Mouse (Mus musculus) stomach, postnatal 0 days (tissue): ENCODE results near the gene Rpain. TPM values are rescaled to one million over a fixed set of nuclear protein-coding genes. Genes with fewer than 3 reads are reported as not detected.

Experiments
- ATAC-seq: fragments of 200-750 bp; cut with Nextera tagmentation; 2 replicates; pipeline ENCODE4 v1.8.0; 2017; ENCODE audit not compliant: low FRiP score, low TSS enrichment
- DNase-seq: peaks from one replicate; pipeline ENCODE4 v3.0.0-alpha.2; 2016; ENCODE audit warnings: low spot score
- H3K27ac ChIP-seq: fragments of 300-500 bp; sonication (generic); replicated peaks from 2 replicates; pipeline ENCODE4 v1.5.1; 2014; ENCODE audit warnings: mild to moderate bottlenecking, control low read depth
- H3K27me3 ChIP-seq: fragments of 300-500 bp; sonication (generic); 2 replicates; pipeline ENCODE4 v1.6.1; 2014; ENCODE audit warnings: low read length; ENCODE audit not compliant: control insufficient read depth, insufficient read depth
- H3K36me3 ChIP-seq: fragments of 300-500 bp; sonication (generic); 2 replicates; pipeline ENCODE4 v1.6.1; 2014; ENCODE audit warnings: low read length, mixed read lengths; ENCODE audit not compliant: control insufficient read depth, insufficient read depth
- H3K4me1 ChIP-seq: fragments of 300-500 bp; sonication (generic); replicated peaks from 2 replicates; pipeline ENCODE4 v1.6.1; 2014; ENCODE audit warnings: antibody characterized with exemption; ENCODE audit not compliant: control insufficient read depth, insufficient read depth
- H3K4me2 ChIP-seq: fragments of 300-500 bp; sonication (generic); replicated peaks from 2 replicates; pipeline ENCODE4 v1.6.1; 2014; ENCODE audit warnings: low read depth, mild to moderate bottlenecking, control low read depth, moderate library complexity
- H3K4me3 ChIP-seq: fragments of 300-500 bp; sonication (generic); 2 replicates; pipeline ENCODE4 v1.5.1; 2014; ENCODE audit warnings: low read depth, low read length, control low read depth
- H3K9ac ChIP-seq: fragments of 300-500 bp; sonication (generic); 2 replicates; pipeline ENCODE4 v1.6.1; 2014; ENCODE audit warnings: mild to moderate bottlenecking, low read length, control low read depth, mixed read lengths
- H3K9me3 ChIP-seq: fragments of 300-500 bp; sonication (generic); 2 replicates; pipeline ENCODE4 v1.6.1; 2016; ENCODE audit warnings: low read length; ENCODE audit not compliant: control insufficient read depth
- CTCF ChIP-seq: IDR thresholded peaks from 2 replicates; pipeline ENCODE4 v1.5.1; 2016; ENCODE audit warnings: antibody characterized with exemption, low read depth, mild to moderate bottlenecking, moderate library complexity
- EP300 ChIP-seq: optimal IDR thresholded peaks from 2 replicates; pipeline ENCODE3; 2016; ENCODE audit warnings: antibody characterized with exemption
- WGBS: fragments of 180-500 bp; shearing (Covaris S2); extraction: QIAGEN DNeasy Blood & Tissue Kit; methylation state at CpG from one replicate; pipeline ENCODE4 v1.1.7; 2014; 5-methylcytosine and 5-hydroxymethylcytosine counted together
- polyA plus RNA-seq: library from polyadenylated mRNA; unstranded; fragments of >200 nt; fragmentation: Nextera tagmentation; extraction: Ambion mirVana; gene quantifications from 2 replicates; pipeline ENCODE4 v1.2.1, GENCODE M21; 2015

Rpain gene
- polyA plus RNA-seq, 1 experiment from 2014 or later, result 42.2 TPM

DNA sequence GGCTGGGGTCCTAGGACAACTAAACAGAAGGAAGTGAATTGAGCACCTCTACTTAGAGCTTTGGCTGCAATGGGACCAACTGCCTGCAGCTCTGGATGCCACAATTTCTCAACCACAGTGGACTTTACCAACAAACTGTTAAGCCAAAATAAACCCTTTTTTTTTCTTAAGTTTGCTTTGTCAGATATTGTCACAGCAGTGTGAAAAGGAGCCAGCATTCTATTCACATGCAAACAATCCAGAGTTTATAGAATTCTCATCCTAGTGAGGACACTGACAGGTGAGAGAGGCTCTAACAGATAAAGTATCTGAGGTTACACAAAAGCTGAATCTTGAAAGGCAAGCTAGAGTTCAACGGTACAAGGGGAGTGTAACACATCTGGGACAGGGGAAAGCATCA, 47.0 kb downstream of the Rpain start:
- WGBS, result 81% methylated on average over 1 of the region's 1 CpGs
- ATAC-seq, result no peak
- no peaks in the 10 kb centered on the region for H3K36me3 ChIP-seq
- TF ChIP-seq CTCF (no peak), EP300 (no peak)
- H3K27ac ChIP-seq, result no peak overlapping the region
- DNase-seq, result no peak
- H3K4me1 ChIP-seq, result 0 out of 2 replicates have a peak, but pooled peaks cover 4% of the 10 kb centered on the region
- no peaks in the 10 kb centered on the region for H3K27me3 ChIP-seq
- H3K4me2 ChIP-seq, result no peak overlapping the region
- H3K9me3 ChIP-seq, result no peaks in the 10 kb centered on the region
- H3K4me3 ChIP-seq, result no peak overlapping the region
- no peak overlapping the region for H3K9ac ChIP-seq

DNA sequence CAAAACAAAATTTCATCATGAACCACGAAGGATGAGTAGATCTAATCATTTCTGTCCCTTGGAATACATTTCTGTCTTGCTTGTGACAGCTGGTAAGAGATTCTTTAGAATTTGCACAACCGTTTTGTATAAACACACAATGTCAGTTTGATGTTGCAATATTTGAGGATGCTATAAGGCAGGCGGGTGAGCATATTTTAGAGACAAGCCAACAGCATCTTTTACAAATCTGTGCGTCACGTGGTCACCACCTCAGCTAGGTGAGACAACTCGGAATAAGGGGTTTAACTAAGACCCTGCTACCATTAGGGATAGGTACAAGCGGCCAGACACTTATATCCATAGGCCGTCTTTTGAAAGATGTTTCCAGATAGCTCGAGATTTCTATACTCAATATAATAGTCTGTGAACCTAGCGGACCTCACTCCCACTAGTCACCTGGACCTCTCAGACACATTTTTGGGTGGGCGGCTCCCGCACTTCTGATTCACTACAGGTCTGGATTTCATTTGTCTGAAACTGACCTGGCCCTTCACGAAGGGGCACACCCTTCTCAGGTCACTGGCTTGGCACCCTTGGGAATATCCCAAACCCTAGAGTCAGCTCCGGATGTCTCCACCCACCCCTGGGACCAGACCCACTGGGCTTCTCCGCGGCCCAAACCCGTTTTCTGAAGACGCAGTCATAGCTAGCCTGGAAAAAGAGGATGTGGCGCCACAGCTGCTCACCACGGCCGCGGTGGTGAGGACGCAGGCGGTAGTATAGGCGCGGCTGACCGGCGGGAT, 48.6 kb downstream of the Rpain start:
- Histone ChIP-seq H3K9me3 (no peaks in the 10 kb centered on the region), H3K27ac (peak overlapping the region; percentile 75), H3K27me3 (no peaks in the 10 kb centered on the region), H3K4me2 (peak overlapping the region; percentile 77), H3K4me1 (0 out of 2 replicates have a peak, but pooled peaks cover 4% of the 10 kb centered on the region), H3K36me3 (no peaks in the 10 kb centered on the region), H3K9ac (peak overlapping the region; percentile 89), H3K4me3 (peak overlapping the region; percentile 94)
- ATAC-seq (peak; percentile 8), DNase-seq (no peak)
- no peak for TF ChIP-seq CTCF
- 2% methylated on average over 28 of the region's 28 CpGs for WGBS

DNA sequence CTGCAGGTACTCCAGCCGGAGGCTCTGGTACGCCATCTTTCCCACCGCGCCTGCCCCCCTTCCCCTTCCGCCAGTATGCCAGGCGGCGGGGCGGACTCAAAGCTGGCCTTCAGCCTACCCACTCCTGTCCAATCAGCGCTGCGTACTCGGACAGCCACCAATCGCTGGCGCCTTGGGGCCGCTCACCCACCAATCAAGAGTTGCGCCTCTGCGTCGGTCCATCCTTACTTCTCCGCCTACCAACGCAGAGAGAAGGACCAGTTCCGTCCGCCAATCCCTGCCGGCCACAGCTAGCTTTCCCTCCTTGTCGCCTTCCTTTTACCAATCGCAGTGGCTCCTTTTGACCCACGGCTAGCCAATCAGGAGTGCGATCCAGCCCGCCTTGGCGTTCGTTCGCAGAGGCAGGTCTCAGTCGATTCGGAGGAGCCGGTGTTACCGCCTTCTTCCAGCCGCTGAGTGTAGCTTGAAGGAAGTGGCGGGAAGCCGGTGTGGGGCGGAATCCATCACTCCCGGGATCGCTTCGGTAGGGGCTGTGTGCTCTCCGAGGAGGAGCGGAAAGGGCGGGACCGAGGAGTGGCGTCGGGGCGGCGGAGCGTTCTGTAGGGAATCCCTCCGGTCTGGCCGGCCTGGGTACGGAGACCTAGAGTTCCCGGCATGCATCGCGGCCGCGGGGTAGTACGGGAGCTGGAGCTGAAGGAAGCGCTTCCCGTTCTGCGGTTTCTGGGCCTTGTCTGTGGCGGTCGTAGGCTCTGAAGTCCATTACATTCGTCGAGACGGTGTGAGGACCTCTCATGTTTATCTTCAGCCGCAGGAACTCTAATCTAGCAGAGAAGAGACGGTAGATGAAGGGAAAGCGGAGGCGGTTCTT, 49.4 kb downstream of the Rpain start, which contains the start of the genes Mis12 and Derl2:
Gene Mis12, plus strand, starts transcription at position 411 of the 868 bp plus-strand sequence.
Gene Derl2, minus strand, starts transcription at position 641 of the 868 bp plus-strand sequence.
- TF ChIP-seq EP300 (peak; percentile 89), CTCF (peak; percentile 0; the same call in 1 of the 2 replicates)
- peak; percentile 100 for ATAC-seq
- WGBS, result under 1% methylated on average over 67 of the region's 71 CpGs
- Histone ChIP-seq H3K36me3 (no peaks in the 10 kb centered on the region), H3K4me1 (0 out of 2 replicates have a peak, but pooled peaks cover 4% of the 10 kb centered on the region), H3K4me2 (peak within 1 kb of the TSS; percentile 77), H3K27me3 (no peaks in the 10 kb centered on the region), H3K27ac (peak within 1 kb of the TSS; percentile 89), H3K4me3 (peak within 1 kb of the TSS; percentile 94), H3K9ac (peak within 1 kb of the TSS; percentile 89), H3K9me3 (no peaks in the 10 kb centered on the region)
- peak; percentile 98 for DNase-seq

Other genes starting within 250 kb of the Rpain start
- gene Zfp3, start 206.0 kb upstream of the Rpain start, polyA plus RNA-seq, result 3.4 and 3.8 TPM in 2 replicates
- 0.57 and 0.63 TPM in 2 replicates for gene Scimp, start 157.6 kb upstream of the Rpain start, polyA plus RNA-seq
- 15.1 and 17.5 TPM in 2 replicates for gene Rabep1, start 125.4 kb upstream of the Rpain start, polyA plus RNA-seq
- gene Nup88, start 240 bp upstream of the Rpain start, polyA plus RNA-seq, result 54.4 and 56.4 TPM in 2 replicates
- 168 and 175 TPM in 2 replicates for gene C1qbp, start 12.8 kb downstream of the Rpain start, polyA plus RNA-seq
- gene Dhx33, start 34.2 kb downstream of the Rpain start, polyA plus RNA-seq, result 5.1 and 5.4 TPM in 2 replicates
- gene Mis12, start 49.4 kb downstream of the Rpain start, polyA plus RNA-seq, result 15.0 and 16.5 TPM in 2 replicates
- gene Derl2, start 49.6 kb downstream of the Rpain start, polyA plus RNA-seq, result 63.3 and 66.0 TPM in 2 replicates
- 24.2 and 29.0 TPM in 2 replicates for gene 6330403K07Rik, start 63.3 kb downstream of the Rpain start, polyA plus RNA-seq
- gene Nlrp1a, start 174.5 kb downstream of the Rpain start, polyA plus RNA-seq, result 0.04 TPM in 1 of 2 replicates, not detected in the other